Mouse (Mus musculus) C2C12 (cell line): Measurements from ENCODE around the gene Gm128. TPM values are rescaled to one million over a fixed set of nuclear protein-coding genes. Genes with fewer than 3 reads are reported as not detected.

Experiments used
- H3K27me3 ChIP-seq: one replicate; pipeline ENCODE4 v1.6.1; 2011; ENCODE audit not compliant: control insufficient read depth, insufficient read depth, insufficient read length
- H3K36me3 ChIP-seq: one replicate; pipeline ENCODE4 v1.6.1; 2011; ENCODE audit not compliant: control insufficient read depth, insufficient read depth
- H3K4me3 ChIP-seq: one replicate; pipeline ENCODE4 v1.5.1; 2011; ENCODE audit warnings: mild to moderate bottlenecking, control low read depth; ENCODE audit not compliant: poor library complexity, insufficient read depth, severe bottlenecking
- H3K79me2 ChIP-seq: one replicate; pipeline ENCODE4 v1.6.1; 2011; ENCODE audit not compliant: control insufficient read depth, insufficient read depth
- H3K79me3 ChIP-seq: one replicate; pipeline ENCODE4 v1.6.1; 2011; ENCODE audit warnings: low read depth, control low read depth
- H3ac ChIP-seq: one replicate; pipeline ENCODE3; 2011; ENCODE audit warnings: low read depth; ENCODE audit not compliant: control insufficient read depth, insufficient read length
- CEBPB ChIP-seq: IDR thresholded peaks from one replicate; pipeline ENCODE4 v1.6.1; 2011; ENCODE audit warnings: low read depth, mild to moderate bottlenecking, control low read depth, moderate library complexity
- CTCF ChIP-seq: IDR thresholded peaks from one replicate; pipeline ENCODE4 v1.5.1; 2011; ENCODE audit not compliant: control insufficient read depth, insufficient read depth, insufficient read length
- FOSL1 ChIP-seq: IDR thresholded peaks from one replicate; pipeline ENCODE4 v1.8.0; 2011; ENCODE audit warnings: mild to moderate bottlenecking, low read length; ENCODE audit not compliant: poor library complexity, insufficient read depth, severe bottlenecking
- MAX ChIP-seq: IDR thresholded peaks from one replicate; pipeline ENCODE4 v1.6.1; 2011; ENCODE audit warnings: mild to moderate bottlenecking, control low read depth
- MYOD1 ChIP-seq: IDR thresholded peaks from one replicate; pipeline ENCODE4 v1.6.1; 2011; ENCODE audit warnings: low read depth; ENCODE audit not compliant: control insufficient read depth, insufficient read length
- MYOG ChIP-seq: IDR thresholded peaks from one replicate; pipeline ENCODE4 v1.6.1; 2011; ENCODE audit not compliant: control insufficient read depth, insufficient read length; ENCODE audit errors: extremely low read depth
- USF1 ChIP-seq: IDR thresholded peaks from one replicate; pipeline ENCODE4 v1.6.1; 2011; ENCODE audit warnings: low read depth, mild to moderate bottlenecking, control low read depth, moderate library complexity
- long read RNA-seq, 2 experiments: library from polyadenylated mRNA; unstranded; transcript quantifications; one replicate each; pipeline ENCODE4 v2.0.0; 2019 to 2020
- polyA plus RNA-seq: library from polyadenylated mRNA; unstranded; fragments of >200 nt; fragmentation: generic; extraction: Trizol; gene quantifications from one replicate; pipeline ENCODE4 v1.2.1, GENCODE M21; 2012; ENCODE audit warnings: missing spikeins

The Gm128 gene
- 0.11 TPM for polyA plus RNA-seq
- long read RNA-seq, experiment 1, result 0 reads
- long read RNA-seq, experiment 2, result 0 reads

DNA sequence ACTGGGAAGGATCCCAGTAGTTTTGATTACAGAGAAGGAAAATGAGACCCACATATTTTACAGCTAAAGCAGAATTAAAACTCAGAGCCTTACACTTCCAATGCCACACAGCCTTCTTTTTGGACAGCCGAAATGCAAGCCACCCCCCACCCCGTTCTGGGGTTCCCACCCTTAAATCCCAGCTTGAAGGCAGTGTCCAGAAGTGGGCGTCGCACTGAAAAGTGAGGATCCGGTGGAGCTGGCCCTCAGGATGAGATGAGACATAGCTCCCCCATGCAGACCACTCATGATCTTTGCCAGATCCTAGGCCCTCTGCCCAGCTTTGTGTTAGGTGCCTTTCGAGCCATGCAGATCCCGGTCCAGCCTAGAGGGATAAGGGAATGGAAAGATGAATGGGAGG, at the start of gene Gm128:
Gm128 (minus strand) TSS at position 101 of the 400 bp plus-strand sequence.
- H3K27me3 ChIP-seq, result no peaks in the 10 kb centered on the region
- no peaks in the 10 kb centered on the region for H3K79me2 ChIP-seq
- H3K36me3 ChIP-seq, result peaks cover 28% of the 10 kb centered on the region
- H3K79me3 ChIP-seq, result peaks cover 1% of the 10 kb centered on the region
- H3ac ChIP-seq, result no peak within 1 kb of the TSS
- TF ChIP-seq FOSL1, result no peak
- no peak for TF ChIP-seq USF1
- TF ChIP-seq MAX, result no peak
- no peak for TF ChIP-seq CEBPB
- TF ChIP-seq CTCF, result no peak
- TF ChIP-seq MYOG, result no peak
- TF ChIP-seq MYOD1, result no peak
- no peak within 1 kb of the TSS for H3K4me3 ChIP-seq

DNA sequence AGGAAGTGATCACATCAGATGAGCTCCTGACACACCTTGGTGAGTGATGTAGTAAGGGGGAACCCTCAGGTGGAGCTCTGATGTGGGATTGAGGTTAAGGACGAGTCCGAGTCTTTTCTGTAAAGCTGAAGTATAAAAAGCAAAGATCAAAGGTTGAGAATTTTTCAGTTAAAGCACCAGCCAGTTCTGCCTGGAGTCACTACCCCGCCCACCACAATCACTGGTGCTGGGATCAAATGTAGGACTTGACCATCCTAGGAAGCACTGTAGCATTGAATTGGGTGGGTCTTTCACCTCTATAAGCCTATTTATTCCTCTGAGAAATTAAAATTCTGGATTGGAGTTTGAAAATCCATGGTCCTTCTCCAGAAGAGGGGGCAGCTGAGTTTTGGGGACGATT, 49.6 kb upstream of the Gm128 start:
- Histone ChIP-seq H3K27me3 (no peaks in the 10 kb centered on the region), H3K4me3 (no peak overlapping the region), H3K79me2 (peaks cover 2% of the 10 kb centered on the region), H3K36me3 (peaks cover 52% of the 10 kb centered on the region), H3ac (no peak overlapping the region), H3K79me3 (peaks cover 1% of the 10 kb centered on the region)
- TF ChIP-seq FOSL1, result no peak
- TF ChIP-seq CEBPB, result no peak
- TF ChIP-seq CTCF, result no peak
- no peak for TF ChIP-seq MYOG
- TF ChIP-seq MAX, result no peak
- TF ChIP-seq USF1, result no peak
- no peak for TF ChIP-seq MYOD1

DNA sequence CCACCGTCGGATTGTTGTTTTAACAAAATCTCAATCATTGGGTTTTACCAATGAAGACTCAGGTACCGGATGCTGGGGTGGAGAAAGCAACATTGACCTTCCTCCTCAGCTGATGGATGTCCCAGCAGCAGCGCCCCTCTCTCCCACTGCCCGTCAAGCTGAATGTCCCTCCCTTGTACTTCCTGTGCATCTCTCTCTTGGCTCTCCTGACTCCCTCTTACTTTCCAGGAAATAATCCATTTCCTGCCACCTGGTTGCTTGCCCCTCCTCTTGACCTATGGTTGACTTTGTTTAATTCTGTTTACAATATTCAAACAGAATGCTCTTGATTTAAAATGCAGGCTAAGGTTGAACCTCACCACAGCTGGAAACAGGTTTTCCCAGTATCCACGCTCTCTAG, 48.8 kb upstream of the Gm128 start:
- Histone ChIP-seq H3K4me3 (no peak overlapping the region), H3K27me3 (no peaks in the 10 kb centered on the region), H3K36me3 (peaks cover 43% of the 10 kb centered on the region), H3ac (no peak overlapping the region), H3K79me2 (peaks cover 10% of the 10 kb centered on the region), H3K79me3 (peaks cover 1% of the 10 kb centered on the region)
- TF ChIP-seq MYOG (no peak), FOSL1 (no peak), MAX (no peak), MYOD1 (no peak)

DNA sequence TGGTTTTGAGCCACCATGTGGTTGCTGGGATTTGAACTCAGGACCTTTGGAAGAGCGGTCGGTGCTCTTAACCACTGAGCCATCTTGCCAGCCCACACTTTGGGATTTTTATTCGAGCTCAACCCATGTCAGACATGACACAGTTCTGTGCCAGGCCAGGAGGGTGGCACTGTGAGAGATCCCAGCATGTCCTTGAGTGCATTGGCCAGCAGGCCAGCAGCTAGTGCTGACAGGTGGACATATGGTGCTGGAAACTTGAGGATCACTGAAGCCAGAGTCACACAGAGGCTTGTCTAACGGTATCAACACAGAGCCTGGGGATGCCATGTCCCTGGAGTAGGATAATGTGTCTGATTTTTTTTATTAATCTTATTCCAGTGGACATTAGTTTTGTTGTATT, 48.0 kb upstream of the Gm128 start:
- Histone ChIP-seq H3K79me3 (peaks cover 1% of the 10 kb centered on the region), H3K4me3 (no peak overlapping the region), H3K79me2 (peaks cover 17% of the 10 kb centered on the region), H3ac (no peak overlapping the region), H3K36me3 (peaks cover 36% of the 10 kb centered on the region), H3K27me3 (no peaks in the 10 kb centered on the region)
- no peak for TF ChIP-seq CEBPB
- no peak for TF ChIP-seq CTCF
- TF ChIP-seq MAX, result no peak
- TF ChIP-seq USF1, result no peak
- no peak for TF ChIP-seq FOSL1
- no peak for TF ChIP-seq MYOD1
- no peak for TF ChIP-seq MYOG

DNA sequence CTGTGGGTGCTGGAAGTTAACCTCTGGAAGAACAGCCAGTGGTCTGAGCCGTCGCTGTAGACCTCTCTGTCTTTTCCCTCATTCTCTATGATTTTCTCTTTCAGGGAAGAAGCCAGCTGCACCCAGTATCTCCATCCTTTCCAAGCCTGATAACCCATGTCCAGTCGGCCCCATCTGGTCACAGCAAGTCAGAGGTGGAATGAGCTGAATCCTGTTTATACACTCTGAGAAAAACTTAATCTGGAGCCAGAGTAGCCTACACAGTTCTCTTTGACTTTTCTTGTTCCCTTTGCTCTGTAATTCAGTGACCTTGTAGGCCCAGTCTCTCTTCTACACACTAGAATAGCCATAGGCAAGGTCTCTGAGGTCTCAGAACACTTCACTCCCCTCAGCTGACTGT, 46.1 kb upstream of the Gm128 start:
- H3K79me3 ChIP-seq, result peaks cover 5% of the 10 kb centered on the region
- H3K27me3 ChIP-seq, result no peaks in the 10 kb centered on the region
- H3K79me2 ChIP-seq, result peaks cover 28% of the 10 kb centered on the region
- TF ChIP-seq USF1 (no peak), MYOD1 (no peak)
- peaks cover 30% of the 10 kb centered on the region for H3K36me3 ChIP-seq
- H3ac ChIP-seq, result no peak overlapping the region
- H3K4me3 ChIP-seq, result no peak overlapping the region

DNA sequence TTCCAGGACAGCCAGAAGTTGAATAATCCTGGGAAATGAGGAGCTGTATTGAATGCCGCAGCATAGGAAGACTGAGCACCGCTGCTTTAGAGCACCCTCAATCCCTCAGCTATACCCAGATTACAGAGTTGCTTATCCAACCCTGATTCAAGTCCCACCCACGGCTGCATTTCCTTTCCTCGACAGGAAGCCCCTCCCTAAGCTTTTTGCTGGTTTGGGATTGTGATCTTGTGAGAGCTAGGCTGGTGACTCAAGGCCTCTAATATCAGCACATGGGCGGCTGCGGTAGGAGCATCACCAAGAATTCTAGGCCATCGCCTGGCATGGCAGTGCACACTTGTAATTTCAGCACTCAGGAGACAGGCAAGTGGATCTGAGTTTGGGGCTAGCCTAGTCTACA, 45.1 kb upstream of the Gm128 start:
- TF ChIP-seq USF1 (no peak), MYOG (no peak), CEBPB (no peak), CTCF (no peak), MYOD1 (no peak), MAX (no peak)
- no peaks in the 10 kb centered on the region for H3K27me3 ChIP-seq
- peaks cover 20% of the 10 kb centered on the region for H3K36me3 ChIP-seq
- no peak overlapping the region for H3ac ChIP-seq
- peaks cover 7% of the 10 kb centered on the region for H3K79me3 ChIP-seq
- no peak overlapping the region for H3K4me3 ChIP-seq
- H3K79me2 ChIP-seq, result peaks cover 28% of the 10 kb centered on the region
